Mouse (Mus musculus) liver, adult 2 months (tissue): Measurements from ENCODE around the gene Tnfrsf14.

Source experiments
- CTCF ChIP-seq: fragments of 200-500 bp; IDR thresholded peaks from 2 replicates; pipeline ENCODE4 v1.5.1; 2011; ENCODE audit warnings: low read depth, low read length, control low read depth
- POLR2A ChIP-seq: fragments of 200-500 bp; IDR thresholded peaks from 2 replicates; pipeline ENCODE4 v1.6.1; 2011; ENCODE audit warnings: low read length, control low read depth; ENCODE audit not compliant: insufficient read depth; ENCODE audit errors: extremely low read depth

DNA sequence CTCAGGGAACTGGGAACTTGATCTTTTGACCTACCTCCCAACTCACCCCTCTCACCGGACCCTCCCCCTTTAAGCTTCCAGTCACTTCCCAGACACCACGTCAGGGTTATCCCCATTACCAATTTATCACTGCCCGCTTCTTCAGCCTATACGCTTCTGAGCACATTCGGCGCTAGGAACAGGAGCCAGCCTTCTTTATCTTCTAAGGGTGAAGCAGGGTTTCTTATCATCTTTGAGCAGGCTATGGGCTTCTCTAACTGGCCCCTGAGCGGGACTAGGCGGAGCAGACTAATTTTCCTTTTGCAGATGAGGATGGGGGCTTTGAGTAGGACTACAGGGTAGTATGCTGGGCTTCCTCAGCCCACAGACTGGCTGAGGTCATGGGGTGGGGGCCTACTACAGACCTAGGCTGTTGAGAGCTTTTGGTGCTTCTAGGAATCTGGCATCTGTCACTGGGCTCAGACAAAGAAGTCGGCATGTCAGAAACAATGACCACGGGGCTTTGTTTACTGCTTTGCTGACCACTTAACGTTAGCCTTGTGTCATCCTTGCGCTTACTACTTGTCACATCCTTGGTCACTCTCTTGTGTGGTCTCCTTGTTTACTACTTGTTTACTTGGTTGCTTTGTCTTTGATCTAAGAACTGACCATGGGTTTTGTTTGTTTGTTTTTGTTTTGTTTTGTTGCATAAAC, at the start of gene Tnfrsf14:
- TF ChIP-seq POLR2A (no peak), CTCF (no peak)
